Mouse (Mus musculus) cerebellum, adult 2 months (tissue): Measurements from ENCODE around the gene Slc39a11. TPM values are rescaled to one million over a fixed set of nuclear protein-coding genes. Genes with fewer than 3 reads are reported as not detected.

ENCODE experiments used
- DNase-seq, 2 experiments: peaks; one replicate each; pipeline ENCODE4 v3.0.0; 2021
- H3K27ac ChIP-seq: fragments of 200-500 bp; 2 replicates; pipeline ENCODE4 v1.5.1; 2012; ENCODE audit warnings: low read length, control low read depth, inconsistent platforms; ENCODE audit not compliant: insufficient read depth
- H3K27me3 ChIP-seq: fragments of 200-500 bp; 2 replicates; pipeline ENCODE4 v1.6.1; 2012; ENCODE audit warnings: inconsistent platforms, mild to moderate bottlenecking, low read length, moderate library complexity; ENCODE audit not compliant: control insufficient read depth, insufficient read depth
- H3K4me1 ChIP-seq: fragments of 200-500 bp; 2 replicates; pipeline ENCODE4 v1.6.1; 2011; ENCODE audit warnings: low read length; ENCODE audit not compliant: control insufficient read depth, insufficient read depth
- H3K4me3 ChIP-seq: fragments of 200-500 bp; replicated peaks from 2 replicates; pipeline ENCODE3; 2011; ENCODE audit warnings: mild to moderate bottlenecking, low read depth, low read length, control low read depth; ENCODE audit not compliant: insufficient read depth
- CTCF ChIP-seq: fragments of 200-500 bp; IDR thresholded peaks from 2 replicates; pipeline ENCODE4 v1.5.1; 2011; ENCODE audit warnings: low read depth, mild to moderate bottlenecking, control low read depth, low read length, moderate library complexity, borderline replicate concordance; ENCODE audit not compliant: insufficient read depth
- POLR2A ChIP-seq: fragments of 200-500 bp; IDR thresholded peaks from 2 replicates; pipeline ENCODE4 v1.6.1; 2011; ENCODE audit warnings: low read length, control low read depth, borderline replicate concordance; ENCODE audit not compliant: insufficient read depth
- WGBS: fragments of 180-500 bp; shearing (Covaris S2); methylation state at CpG from one replicate; pipeline ENCODE4 v1.1.7; 2018; 5-methylcytosine and 5-hydroxymethylcytosine counted together
- polyA plus RNA-seq: library from polyadenylated mRNA; depleted of rRNA; stranded (reverse); fragments of >200 nt; gene quantifications from 2 replicates; pipeline ENCODE4 v1.2.3, GENCODE M21; 2012

Slc39a11 gene
- polyA plus RNA-seq, 1 experiment: 14.1 TPM

DNA sequence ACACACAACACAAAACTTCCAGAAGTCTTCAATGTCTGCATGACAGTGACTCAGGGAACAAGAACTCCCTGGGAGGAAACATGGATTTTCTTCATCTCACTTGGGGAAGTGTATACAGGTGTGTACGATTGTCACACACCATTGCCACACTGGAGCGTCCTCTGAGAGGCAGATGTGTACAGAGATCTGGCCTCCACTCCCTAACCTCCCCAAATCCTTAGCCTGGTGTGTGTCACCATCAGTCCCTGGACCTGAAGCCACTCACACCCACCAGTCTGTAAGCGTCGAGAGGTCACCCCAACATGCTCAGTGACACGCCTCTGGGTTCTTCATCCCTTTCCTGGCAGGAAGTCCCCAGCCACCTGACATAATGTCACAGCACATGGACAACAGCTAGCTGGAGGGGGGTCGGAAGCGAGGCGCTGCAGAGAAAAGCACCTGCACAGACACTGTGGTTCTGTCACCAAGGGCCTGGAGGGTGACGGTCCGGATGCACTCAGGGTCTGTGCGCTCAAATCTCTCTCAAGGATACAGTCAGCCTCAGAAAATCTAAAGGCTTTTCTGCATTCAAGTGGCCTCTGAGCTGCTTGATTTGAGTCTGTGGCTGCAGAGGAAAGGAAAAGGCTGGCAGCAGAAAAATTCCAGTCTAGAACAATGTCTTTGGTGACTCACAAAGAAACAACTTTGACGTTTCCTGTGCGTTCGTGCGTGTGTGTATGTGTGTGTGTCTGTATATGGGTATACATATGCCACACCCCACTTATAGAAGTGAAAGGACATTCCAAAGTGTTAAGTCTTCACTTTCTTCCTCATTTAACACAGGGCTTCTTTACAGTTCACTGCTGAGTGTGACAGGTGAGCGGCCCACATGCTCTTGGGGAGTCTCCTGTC is 113.3 kb downstream of the Slc39a11 start:
- Histone ChIP-seq H3K27me3 (no peaks in the 10 kb centered on the region), H3K27ac (no peak overlapping the region), H3K4me3 (no peak overlapping the region), H3K4me1 (peaks cover 9% of the 10 kb centered on the region)
- TF ChIP-seq POLR2A: no peak
- no peak for TF ChIP-seq CTCF
- WGBS: 94% methylated on average over 16 of the region's 16 CpGs
- no peak for DNase-seq

DNA sequence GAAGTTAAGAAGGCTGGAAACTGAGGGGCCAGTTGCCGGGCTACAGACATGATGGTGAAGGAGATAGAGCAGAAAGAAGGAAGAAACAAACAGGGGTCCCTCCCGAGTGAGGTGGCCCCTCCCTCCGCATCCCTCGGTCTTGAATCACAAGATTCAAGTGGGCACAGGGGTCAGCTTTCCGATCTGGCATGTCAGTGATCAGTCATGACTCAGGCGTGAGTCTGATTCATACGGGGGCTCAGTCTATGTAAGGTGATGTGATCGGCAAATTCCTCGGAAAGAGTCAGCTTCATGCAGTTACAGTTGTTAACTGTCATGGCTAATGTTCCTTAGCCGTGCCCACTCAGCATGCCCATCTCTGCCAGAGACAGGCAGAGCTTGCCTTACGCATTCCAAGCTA is 115.5 kb downstream of the Slc39a11 start:
- Histone ChIP-seq H3K4me3 (no peak overlapping the region), H3K4me1 (peaks cover 9% of the 10 kb centered on the region), H3K27me3 (no peaks in the 10 kb centered on the region), H3K27ac (no peak overlapping the region)
- WGBS: 50% methylated on average over 11 of the region's 11 CpGs
- TF ChIP-seq CTCF: no peak
- no peak for TF ChIP-seq POLR2A
- no peak for DNase-seq

- Histone ChIP-seq H3K27ac (no peak overlapping the region), H3K4me3 (no peak overlapping the region), H3K4me1 (peaks cover 6% of the 10 kb centered on the region), H3K27me3 (no peaks in the 10 kb centered on the region)
- no peak for TF ChIP-seq POLR2A
- no peak for TF ChIP-seq CTCF
- 56% methylated on average over 7 of the region's 7 CpGs for WGBS
- no peak for DNase-seq
Observed at GRCm38 (mm10) chr11:113533931-113534330, 115.9 kb downstream of the Slc39a11 start.

DNA sequence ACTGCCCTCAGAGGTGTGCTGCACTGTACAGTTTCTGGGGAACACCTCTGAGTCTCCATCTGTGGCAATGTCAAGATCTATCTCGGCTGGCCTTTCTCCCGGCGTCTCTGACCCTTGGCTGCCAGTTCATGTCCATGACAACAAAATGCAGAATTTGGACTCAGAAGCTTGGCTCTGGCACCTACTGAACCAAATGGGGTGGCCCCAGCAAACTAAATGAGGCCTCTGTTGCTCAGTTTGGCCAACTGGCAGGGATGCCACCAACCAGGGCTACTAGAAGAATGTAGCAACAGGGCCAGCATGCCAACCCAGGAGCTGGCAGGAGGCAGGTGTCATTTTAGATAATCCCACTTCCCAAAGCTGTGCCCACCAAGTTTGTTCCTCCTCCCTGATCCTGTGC is 121.5 kb downstream of the Slc39a11 start:
- H3K27ac ChIP-seq: no peak overlapping the region

GRCm38 (mm10) chr11:113525731-113526130 is 124.1 kb downstream of the Slc39a11 start:
- H3K27me3 ChIP-seq: no peaks in the 10 kb centered on the region; the same call in 1 of the 2 replicates
- H3K4me3 ChIP-seq: no peak overlapping the region
- 52% methylated on average over 18 of the region's 18 CpGs for WGBS
- no peak for TF ChIP-seq CTCF
- no peak for TF ChIP-seq POLR2A
- DNase-seq: no peak
- peaks cover 14% of the 10 kb centered on the region for H3K4me1 ChIP-seq
- H3K27ac ChIP-seq: no peak overlapping the region

More for the DNA sequence above, 121.5 kb downstream of the Slc39a11 start:
- peaks cover 8% of the 10 kb centered on the region; the same call in 1 of the 2 replicates for H3K4me1 ChIP-seq
- no peak overlapping the region for H3K4me3 ChIP-seq
- no peak for TF ChIP-seq POLR2A
- TF ChIP-seq CTCF: no peak
- 21% methylated on average over 3 of the region's 3 CpGs for WGBS
- no peaks in the 10 kb centered on the region; the same call in 1 of the 2 replicates for H3K27me3 ChIP-seq
- peak in 1 of 2 experiments; percentile 37 for DNase-seq

DNA sequence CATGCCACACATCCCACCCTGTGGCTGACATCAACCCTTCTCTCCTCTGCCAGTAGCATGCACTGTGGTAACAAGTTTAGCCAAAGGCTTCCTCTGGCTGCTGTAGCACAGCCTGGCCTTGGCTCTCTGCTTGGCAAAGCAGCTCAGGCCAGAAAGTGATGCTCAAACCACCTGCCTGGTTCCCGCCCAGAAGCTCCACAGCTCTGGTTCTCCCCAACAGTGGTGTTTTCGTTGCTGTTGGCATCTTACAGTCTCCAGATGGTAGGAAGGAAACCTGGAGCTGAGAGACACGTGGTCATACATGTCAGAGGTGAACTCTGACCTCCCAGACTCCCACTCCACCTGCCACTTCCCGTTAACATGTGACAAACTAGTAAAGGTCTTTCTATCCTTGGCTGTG is 127.2 kb downstream of the Slc39a11 start:
- WGBS: 55% methylated on average over 4 of the region's 4 CpGs
- no peaks in the 10 kb centered on the region; the same call in 1 of the 2 replicates for H3K27me3 ChIP-seq
- TF ChIP-seq POLR2A: no peak
- no peak for TF ChIP-seq CTCF
- H3K4me3 ChIP-seq: no peak overlapping the region
- DNase-seq: no peak
- peaks cover 10% of the 10 kb centered on the region for H3K4me1 ChIP-seq
- H3K27ac ChIP-seq: no peak overlapping the region

DNA sequence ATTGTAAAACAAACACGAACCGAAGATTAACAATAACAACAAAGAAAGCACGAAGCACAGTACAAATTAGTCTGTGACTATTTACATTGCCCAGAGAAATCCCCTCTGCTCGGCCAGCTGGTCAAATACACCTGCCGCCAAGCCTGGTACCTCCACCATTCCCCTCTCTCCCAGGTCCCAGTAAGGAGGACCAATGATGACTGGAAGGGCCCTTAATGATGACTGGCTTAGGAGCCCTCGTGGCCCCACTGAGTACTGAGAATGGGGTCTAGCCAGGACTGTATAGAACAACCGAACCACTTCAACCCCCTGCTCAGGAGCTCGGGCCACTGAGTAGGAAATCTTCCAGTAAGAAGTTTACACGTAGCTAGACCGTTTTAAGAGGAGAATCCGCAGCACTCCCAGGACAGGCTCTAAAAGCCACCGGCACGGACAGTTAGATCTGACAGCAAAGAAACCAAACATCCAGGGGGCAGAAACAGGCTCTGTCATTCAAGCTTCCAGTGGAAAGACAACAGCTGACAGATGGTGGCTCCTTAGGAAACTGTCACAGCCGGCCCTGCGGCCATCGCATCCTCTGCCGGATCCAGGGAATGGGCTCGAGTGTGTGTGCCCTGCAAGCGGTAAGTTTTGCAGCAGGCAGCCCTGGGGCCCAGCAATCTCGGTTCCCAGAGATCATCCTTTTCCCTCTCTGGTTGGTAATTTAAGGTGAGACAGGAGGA is 128.2 kb downstream of the Slc39a11 start:
- 51% methylated on average over 20 of the region's 20 CpGs for WGBS
- H3K27ac ChIP-seq: no peak overlapping the region
- H3K4me3 ChIP-seq: no peak overlapping the region

More for the DNA sequence above, 128.2 kb downstream of the Slc39a11 start:
- H3K27me3 ChIP-seq: no peaks in the 10 kb centered on the region; the same call in 1 of the 2 replicates
- no peak for TF ChIP-seq CTCF
- TF ChIP-seq POLR2A: no peak
- DNase-seq: peak; percentile 26 to 42
- peaks cover 10% of the 10 kb centered on the region for H3K4me1 ChIP-seq
